ENCODE assay signal across 8 mouse cellular contexts in genomic region chr5:124351604-124352003, GRCm38 (mm10). TPM values are rescaled to one million over a fixed set of nuclear protein-coding genes. Genes with fewer than 3 reads are reported as not detected.
DNase-seq lines count a peak whose midpoint lies in the region; ATAC-seq and TF ChIP-seq lines count a peak whose summit lies in the region.

No protein-coding gene starts in this region.

- H3K27me3 ChIP-seq in neural tube, embryonic 11.5 days (ENCODE audit: control insufficient read depth, insufficient read depth, low read length): no peaks in the 10 kb centered on the region
- no peaks in the 10 kb centered on the region for H3K27me3 ChIP-seq in limb, embryonic 15.5 days
- no peaks in the 10 kb centered on the region for H3K27me3 ChIP-seq in stomach, postnatal 0 days (ENCODE audit: control insufficient read depth, insufficient read depth, low read length)

- TF ChIP-seq CTCF in stomach, postnatal 0 days (IDR thresholded peaks at IDR 0.05; ENCODE audit: low read depth): no peak

- peak; percentile 66 for DNase-seq in cerebellum, adult 9-10 months
- no peak for DNase-seq in cerebellum, postnatal 4 days (ENCODE audit: low spot score in 2 of 2)
- DNase-seq in neural tube, embryonic 11.5 days (ENCODE audit: low spot score): no peak
- DNase-seq in neural tube, embryonic 10.5 days (ENCODE audit: extremely low spot score, low spot score): no peak
- DNase-seq in stomach, postnatal 0 days (ENCODE audit: low spot score): no peak
- no peak for DNase-seq in Muller cell, postnatal 12 days (ENCODE audit: inconsistent ontology term)
- no peak for DNase-seq in thymus, postnatal 36 days

- peaks cover 15% of the 10 kb centered on the region; the same call in 1 of the 2 replicates for H3K4me1 ChIP-seq in neural tube, embryonic 11.5 days (ENCODE audit: control insufficient read depth, insufficient read depth, low read length)
- peaks cover 29% of the 10 kb centered on the region for H3K4me1 ChIP-seq in limb, embryonic 15.5 days
- peaks cover 10% of the 10 kb centered on the region for H3K4me1 ChIP-seq in stomach, postnatal 0 days (replicated peaks; ENCODE audit: control insufficient read depth, insufficient read depth)

- peaks cover 18% of the 10 kb centered on the region for H3K36me3 ChIP-seq in neural tube, embryonic 11.5 days (ENCODE audit: control insufficient read depth, insufficient read depth, low read length)
- H3K36me3 ChIP-seq in limb, embryonic 15.5 days: peaks cover 27% of the 10 kb centered on the region
- H3K36me3 ChIP-seq in stomach, postnatal 0 days (ENCODE audit: control insufficient read depth, insufficient read depth, low read length): peaks cover 12% of the 10 kb centered on the region

- peak overlapping the region; percentile 67 for H3K4me2 ChIP-seq in neural tube, embryonic 11.5 days (ENCODE audit: low read depth)
- H3K4me2 ChIP-seq in limb, embryonic 15.5 days: peak overlapping the region; percentile 76
- peak overlapping the region; percentile 88 for H3K4me2 ChIP-seq in stomach, postnatal 0 days (replicated peaks; ENCODE audit: low read depth)

- peak overlapping the region; percentile 99 for H3K27ac ChIP-seq in neural tube, embryonic 11.5 days (ENCODE audit: low read depth, low read length)
- H3K27ac ChIP-seq in limb, embryonic 15.5 days: peak overlapping the region; percentile 98
- H3K27ac ChIP-seq in stomach, postnatal 0 days (replicated peaks): peak overlapping the region; percentile 98

- peak overlapping the region; percentile 93 for H3K4me3 ChIP-seq in neural tube, embryonic 11.5 days (ENCODE audit: low read depth, low read length)
- peak overlapping the region; percentile 88 for H3K4me3 ChIP-seq in limb, embryonic 15.5 days
- peak overlapping the region; percentile 89; the same call in 1 of the 2 replicates for H3K4me3 ChIP-seq in stomach, postnatal 0 days (ENCODE audit: low read depth, low read length)

- WGBS in neural tube, embryonic 11.5 days: 36% methylated on average over 3 of the region's 3 CpGs
- 48% methylated on average over 3 of the region's 3 CpGs for WGBS in limb, embryonic 15.5 days
- WGBS in stomach, postnatal 0 days: 43% methylated on average over 3 of the region's 3 CpGs

- peak; percentile 4 for ATAC-seq in neural tube, embryonic 11.5 days (ENCODE audit: insufficient read depth, low FRiP score, low TSS enrichment)
- ATAC-seq in limb, embryonic 15.5 days (ENCODE audit: insufficient number of reproducible peaks, low FRiP score, low TSS enrichment, low read depth): no peak
- no peak for ATAC-seq in stomach, postnatal 0 days (ENCODE audit: low FRiP score, low TSS enrichment)

- H3K9ac ChIP-seq in neural tube, embryonic 11.5 days (ENCODE audit: low read length): peak overlapping the region; percentile 100
- H3K9ac ChIP-seq in limb, embryonic 15.5 days: peak overlapping the region; percentile 100; the same call in 1 of the 2 replicates
- peak overlapping the region; percentile 96; the same call in 1 of the 2 replicates for H3K9ac ChIP-seq in stomach, postnatal 0 days (ENCODE audit: low read length)

- no peak for TF ChIP-seq EP300 in stomach, postnatal 0 days (optimal IDR thresholded peaks at IDR 0.05)

- no peaks in the 10 kb centered on the region for H3K9me3 ChIP-seq in neural tube, embryonic 11.5 days (ENCODE audit: control insufficient read depth, low read length)
- H3K9me3 ChIP-seq in limb, embryonic 15.5 days: no peaks in the 10 kb centered on the region
- H3K9me3 ChIP-seq in stomach, postnatal 0 days (ENCODE audit: control insufficient read depth, low read length): no peaks in the 10 kb centered on the region

RNA-seq across cellular contexts. Expression of gene Cdk2ap1, which starts 11.3 kb away (rescaled TPM):
- 431 and 462 TPM in 2 replicates for polyA plus RNA-seq in neural tube, embryonic 11.5 days (2014; fragmentation: Nextera tagmentation; extraction: Ambion mirVana)
- polyA plus RNA-seq in limb, embryonic 15.5 days (2015; fragmentation: Nextera tagmentation; extraction: Ambion mirVana): 37.7 and 49.2 TPM in 2 replicates
- polyA plus RNA-seq in stomach, postnatal 0 days (2015; fragmentation: Nextera tagmentation; extraction: Ambion mirVana): 57.6 and 81.6 TPM in 2 replicates

RNA-seq across cellular contexts. Expression of gene 2810006K23Rik, which starts 23.7 kb away (rescaled TPM):
- 21.7 and 23.0 TPM in 2 replicates for polyA plus RNA-seq in neural tube, embryonic 11.5 days (2014; fragmentation: Nextera tagmentation; extraction: Ambion mirVana)
- polyA plus RNA-seq in limb, embryonic 15.5 days (2015; fragmentation: Nextera tagmentation; extraction: Ambion mirVana): 15.2 and 15.9 TPM in 2 replicates
- polyA plus RNA-seq in stomach, postnatal 0 days (2015; fragmentation: Nextera tagmentation; extraction: Ambion mirVana): 6.4 and 6.9 TPM in 2 replicates

RNA-seq across cellular contexts. Expression of gene Mphosph9, which starts 23.8 kb away (rescaled TPM):
- 16.5 and 17.3 TPM in 2 replicates for polyA plus RNA-seq in neural tube, embryonic 11.5 days (2014; fragmentation: Nextera tagmentation; extraction: Ambion mirVana)
- 6.7 and 8.2 TPM in 2 replicates for polyA plus RNA-seq in limb, embryonic 15.5 days (2015; fragmentation: Nextera tagmentation; extraction: Ambion mirVana)
- 2.2 and 2.9 TPM in 2 replicates for polyA plus RNA-seq in stomach, postnatal 0 days (2015; fragmentation: Nextera tagmentation; extraction: Ambion mirVana)
